Mouse (Mus musculus): ENCODE measurements around the gene Rab1a. TPM values are rescaled to one million over a fixed set of nuclear protein-coding genes. Genes with fewer than 3 reads are reported as not detected.

Rab1a gene
- polyA plus RNA-seq (2014; fragmentation: Illumina TruSeq; extraction: RNeasy Lipid Tissue Mini Kit (QIAGEN cat#74804); ENCODE audit: low read depth, low replicate concordance), result 142 TPM

GRCm38 (mm10) chr11:20200713-20201575 is at the start of gene Rab1a:
Gene Rab1a (plus strand): TSS chr11:20201432.

GRCm38 (mm10) chr11:20249296-20250110 is 48.3 kb downstream of the Rab1a start, which contains the start of gene Cep68:
Gene Cep68 (minus strand): TSS chr11:20249429.

Other genes with a start within 250 kb of the Rab1a start
- 75.5 TPM for gene Actr2, start 88.5 kb upstream of the Rab1a start, polyA plus RNA-seq (2014; fragmentation: Illumina TruSeq; extraction: RNeasy Lipid Tissue Mini Kit (QIAGEN cat#74804); ENCODE audit: low read depth, low replicate concordance)
- gene Cep68, start 48.0 kb downstream of the Rab1a start, polyA plus RNA-seq (2014; fragmentation: Illumina TruSeq; extraction: RNeasy Lipid Tissue Mini Kit (QIAGEN cat#74804); ENCODE audit: low read depth, low replicate concordance), result 11.5 TPM
- gene Slc1a4, start 131.3 kb downstream of the Rab1a start, polyA plus RNA-seq (2014; fragmentation: Illumina TruSeq; extraction: RNeasy Lipid Tissue Mini Kit (QIAGEN cat#74804); ENCODE audit: low read depth, low replicate concordance), result 7.2 TPM